Mouse (Mus musculus) neural tube, postnatal 0 days (tissue): ENCODE data around the gene Pcmt1. TPM values are rescaled to one million over a fixed set of nuclear protein-coding genes. Genes with fewer than 3 reads are reported as not detected.

ENCODE experiments used
- polyA plus RNA-seq: library from polyadenylated mRNA; unstranded; fragments of >200 nt; fragmentation: Nextera tagmentation; extraction: Ambion mirVana; gene quantifications from 2 replicates; pipeline ENCODE4 v1.2.1, GENCODE M21; 2015

Gene Pcmt1
- 196 and 207 TPM in 2 replicates for polyA plus RNA-seq

DNA sequence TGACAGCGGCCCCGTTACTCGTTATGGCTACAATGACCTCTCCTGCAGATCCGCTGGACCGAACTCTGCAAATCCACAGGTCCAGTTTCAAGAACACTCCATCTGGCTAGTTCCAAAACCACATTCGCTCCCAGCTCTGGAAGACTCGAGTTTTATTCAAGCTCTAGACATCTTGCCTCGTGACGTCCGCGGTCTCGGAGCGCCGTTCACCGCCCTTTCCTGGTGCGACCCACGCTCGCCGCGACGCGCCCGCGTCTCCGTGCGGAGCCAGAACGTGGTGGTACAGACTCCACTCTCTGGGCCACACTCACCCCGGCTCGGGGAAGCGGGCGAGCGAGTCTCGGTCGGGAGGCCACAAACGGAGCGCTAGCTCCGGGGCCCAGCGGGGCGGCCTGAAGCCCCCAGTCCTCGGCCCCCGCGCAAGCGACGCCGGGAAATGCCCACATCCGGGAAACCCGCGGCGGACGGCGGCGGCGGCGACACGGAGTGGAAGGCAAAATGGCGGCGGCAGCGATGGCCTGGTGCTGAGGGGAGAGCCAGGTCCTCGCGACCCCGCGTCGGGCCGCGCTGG is at the start of gene Pcmt1, which contains the start of gene Lats1:
Gene Pcmt1 (minus strand): TSS at position 406 of the 571 bp plus-strand sequence.
Gene Lats1 (plus strand): TSS at position 484 of the 571 bp plus-strand sequence.

DNA sequence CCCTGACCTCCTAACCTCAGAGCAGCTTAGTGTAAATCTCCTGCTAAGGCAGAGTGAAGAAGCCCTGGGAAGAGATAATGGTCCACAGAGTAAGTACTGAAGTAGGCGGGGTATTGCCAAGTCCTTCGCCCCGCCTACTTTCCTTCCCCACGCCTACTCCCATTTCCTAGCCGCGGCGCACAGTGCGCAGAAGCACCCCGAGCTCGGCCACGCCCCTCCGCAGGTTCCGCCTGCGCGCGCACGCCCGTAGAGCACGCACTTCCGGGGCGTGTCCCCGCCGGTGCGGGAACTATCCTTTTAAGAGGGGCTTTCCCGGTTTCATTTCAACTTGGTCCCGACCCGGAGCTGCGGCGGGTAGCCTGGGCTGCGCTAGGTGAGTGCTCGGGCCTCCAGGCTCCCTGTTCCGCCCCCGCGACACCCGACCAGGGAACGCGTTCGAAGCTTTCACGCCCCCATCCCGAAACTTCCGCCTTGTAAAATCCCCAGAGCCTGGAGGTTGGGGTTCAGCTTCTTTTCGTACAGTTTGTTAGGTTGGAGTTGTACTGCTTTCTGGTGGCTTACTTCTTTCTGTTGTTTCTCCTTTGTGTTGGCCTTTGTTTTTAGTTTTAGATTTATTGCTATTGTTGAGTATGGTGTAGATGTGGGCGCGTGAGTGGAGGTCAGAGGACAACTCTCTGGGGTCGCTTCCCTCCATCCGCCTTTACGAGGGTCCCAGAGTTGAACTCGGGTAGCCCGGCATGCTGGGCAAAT is 45.0 kb upstream of the Pcmt1 start, which contains the start of gene Katna1:
Gene Katna1 (plus strand): TSS at position 250 of the 750 bp plus-strand sequence.

DNA sequence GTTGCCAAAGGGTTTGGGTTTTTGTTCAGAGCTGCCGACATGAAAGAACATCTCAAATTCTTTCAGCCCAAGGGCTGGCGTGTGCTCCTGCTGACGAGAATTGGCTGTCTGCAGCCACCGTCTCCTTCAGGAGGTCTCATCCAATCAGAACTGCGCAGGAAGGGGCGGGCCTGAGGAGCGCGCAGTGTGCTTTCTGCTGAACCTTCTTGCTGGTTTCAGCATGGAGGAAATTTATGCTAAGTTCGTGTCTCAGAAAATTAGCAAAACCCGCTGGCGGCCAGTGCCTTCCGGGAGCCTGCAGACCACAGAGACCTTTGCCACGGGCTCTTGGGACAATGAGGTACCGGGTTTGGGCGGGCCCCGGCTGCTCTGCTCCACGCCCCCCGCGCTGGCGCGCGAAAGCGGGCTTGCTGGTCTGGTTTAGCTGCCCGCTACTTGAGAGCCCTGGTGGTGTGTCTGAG is 13.6 kb downstream of the Pcmt1 start, which contains the start of gene Nup43:
Gene Nup43 (plus strand): TSS at position 162 of the 461 bp plus-strand sequence.

DNA sequence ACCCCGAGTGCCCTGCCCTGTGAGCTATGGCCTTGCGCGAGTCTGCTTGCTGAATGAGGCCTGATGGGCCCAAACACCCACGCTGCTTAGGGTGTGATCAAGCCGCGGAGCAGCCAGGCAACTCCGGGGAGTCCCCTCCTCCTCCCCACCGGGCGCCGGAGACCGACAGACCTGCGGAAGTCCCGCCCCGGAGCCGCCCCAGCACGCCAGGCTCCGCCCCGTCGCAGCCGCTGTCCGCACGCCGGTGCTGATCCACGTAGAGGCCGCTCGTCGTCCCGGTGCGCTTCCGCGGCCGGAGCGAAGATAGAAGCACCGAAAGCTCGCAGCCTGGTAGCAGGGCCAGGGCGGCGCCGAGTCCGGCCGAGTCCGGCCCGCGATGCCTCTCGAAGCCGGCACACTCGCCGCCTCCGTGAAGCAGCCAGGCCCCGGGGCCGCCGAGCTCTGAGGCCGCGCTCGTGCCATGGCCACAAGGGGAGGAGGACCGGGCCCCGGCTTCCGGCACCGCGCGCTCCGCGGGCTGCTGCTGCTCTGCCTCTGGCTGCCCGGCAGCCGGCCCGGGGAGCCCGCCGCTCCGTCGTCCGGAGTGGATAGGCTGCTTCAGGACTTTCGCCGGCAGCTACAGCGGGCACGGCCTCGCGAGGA is 91.2 kb downstream of the Pcmt1 start, which contains the start of gene Lrp11:
Gene Lrp11 (plus strand): TSS at position 209 of the 642 bp plus-strand sequence.

Other genes starting within 250 kb of the Pcmt1 start
- 0.25 and 0.36 TPM in 2 replicates for gene Ulbp1, start 207.5 kb downstream of the Pcmt1 start, polyA plus RNA-seq
- gene Lrp11, start 91.3 kb downstream of the Pcmt1 start, polyA plus RNA-seq, result 57.5 and 64.1 TPM in 2 replicates
- gene Nup43, start 13.6 kb downstream of the Pcmt1 start, polyA plus RNA-seq, result 20.0 and 22.0 TPM in 2 replicates
- 5.5 and 6.4 TPM in 2 replicates for gene Lats1, start 78 bp upstream of the Pcmt1 start, polyA plus RNA-seq
- gene Katna1, start 44.9 kb upstream of the Pcmt1 start, polyA plus RNA-seq, result 17.9 and 19.5 TPM in 2 replicates
- gene Ginm1, start 111.7 kb upstream of the Pcmt1 start, polyA plus RNA-seq, result 68.8 and 82.3 TPM in 2 replicates
- 37.4 and 37.8 TPM in 2 replicates for gene Ppil4, start 111.8 kb upstream of the Pcmt1 start, polyA plus RNA-seq
- gene Zc3h12d, start 151.3 kb upstream of the Pcmt1 start, polyA plus RNA-seq, result 0.14 and 0.28 TPM in 2 replicates